Mouse (Mus musculus) cerebellum, adult 11 months (tissue): Measurements from ENCODE around the gene Lonrf2.

ENCODE experiments used
- DNase-seq: peaks from one replicate; pipeline ENCODE4 v3.0.0; 2022

Lonrf2 gene

GRCm38 (mm10) chr1:38766661-38767572 is 69.6 kb downstream of the Lonrf2 start:
- no peak for DNase-seq

DNA sequence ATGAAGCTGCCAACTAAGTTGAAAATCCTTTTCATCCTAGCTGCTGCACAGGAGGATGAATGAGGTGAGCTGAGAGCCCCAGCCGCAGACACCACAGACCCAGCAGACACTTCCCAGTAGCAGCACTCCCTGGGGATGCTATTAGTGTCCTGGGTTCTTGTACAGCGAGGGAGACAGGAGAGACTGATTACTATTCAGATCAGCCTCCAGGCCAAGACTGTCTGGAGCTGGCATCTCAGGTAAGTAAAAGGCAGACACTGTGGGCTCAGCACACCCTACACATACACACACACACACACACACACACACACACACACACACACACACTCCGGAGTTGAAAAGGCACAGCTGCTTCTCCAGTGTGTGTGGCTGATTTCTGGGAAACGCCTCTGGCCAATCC is 70.3 kb downstream of the Lonrf2 start:
- DNase-seq: no peak

- DNase-seq: no peak
Measured at GRCm38 (mm10) chr1:38763960-38764613, 72.4 kb downstream of the Lonrf2 start.

GRCm38 (mm10) chr1:38760424-38760823 is 76.1 kb downstream of the Lonrf2 start:
- DNase-seq: no peak

DNA sequence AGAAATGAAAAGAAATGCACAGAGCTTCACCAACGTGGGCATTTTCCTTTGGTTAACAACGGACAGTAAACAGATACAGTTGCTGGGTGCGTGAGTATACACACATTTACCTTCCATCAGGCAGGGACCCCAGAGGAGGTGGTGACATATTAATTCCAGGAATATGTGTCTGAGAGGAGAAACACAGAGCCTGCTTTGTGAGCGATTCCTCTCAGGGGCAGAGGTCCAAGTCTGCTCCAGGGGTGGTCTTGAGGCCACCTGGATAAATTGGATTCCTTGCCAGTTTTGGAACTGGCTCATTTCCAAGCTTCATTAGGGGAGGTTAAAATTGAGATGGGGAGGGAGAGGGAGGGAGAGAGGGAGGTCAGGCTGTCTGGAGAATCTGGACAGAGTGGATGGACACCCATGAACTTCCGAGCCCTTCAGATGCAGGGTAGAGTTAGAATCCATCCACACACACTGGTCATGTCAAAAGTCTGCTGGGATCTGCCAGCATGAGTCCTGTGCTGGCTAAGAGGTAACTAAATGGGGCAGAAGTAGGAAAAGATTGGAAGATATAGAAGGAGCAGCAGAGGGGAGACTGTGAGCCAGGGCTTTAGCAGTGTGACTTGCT is 78.6 kb downstream of the Lonrf2 start:
- peak; percentile 42 for DNase-seq

GRCm38 (mm10) chr1:38743863-38744262 is 92.6 kb downstream of the Lonrf2 start:
- no peak for DNase-seq
